Mouse (Mus musculus) urinary bladder, adult 18-20 months (tissue): ENCODE data around the gene Gm47955.
"Not testable (repeated sequence)": the region's sequence is repeated elsewhere in the genome, so short reads cannot be mapped to it uniquely, and the experiment has no call there.

Experiments
- DNase-seq, 2 experiments: peaks; one replicate each; pipeline ENCODE4 v3.0.0; 2022; ENCODE audit warnings: low spot score in 2 of 2, mixed read lengths in 2 of 2

The Gm47955 gene

DNA sequence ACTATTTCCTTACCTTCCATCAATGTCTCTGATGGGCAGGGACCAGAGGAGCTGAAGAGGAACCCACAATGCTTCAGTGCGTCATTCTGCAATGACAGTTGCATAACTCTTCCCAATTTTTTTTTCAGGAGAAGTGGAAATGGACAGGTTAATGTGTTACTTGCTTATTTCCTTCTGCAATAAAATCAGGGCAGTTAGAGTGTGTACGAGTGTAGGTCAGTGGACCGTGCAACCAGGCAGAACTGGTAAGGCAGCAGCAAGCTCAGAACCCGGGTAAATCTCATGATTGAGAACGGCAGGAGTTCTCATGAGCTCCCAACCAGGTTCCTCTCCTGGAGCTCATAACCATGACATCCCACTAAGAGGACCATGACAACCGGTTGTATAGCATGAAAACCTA is 32.0 kb downstream of the Gm47955 start:
- DNase-seq: no peak

GRCm38 (mm10) chr1:82993947-82994346 is 33.9 kb downstream of the Gm47955 start:
- DNase-seq: no peak

GRCm38 (mm10) chr1:83000306-83000705 is 40.2 kb downstream of the Gm47955 start, which contains the start of gene Gm47959:
Gene Gm47959 (plus strand): TSS chr1:83000548.
- DNase-seq: not testable (repeated sequence)

DNA sequence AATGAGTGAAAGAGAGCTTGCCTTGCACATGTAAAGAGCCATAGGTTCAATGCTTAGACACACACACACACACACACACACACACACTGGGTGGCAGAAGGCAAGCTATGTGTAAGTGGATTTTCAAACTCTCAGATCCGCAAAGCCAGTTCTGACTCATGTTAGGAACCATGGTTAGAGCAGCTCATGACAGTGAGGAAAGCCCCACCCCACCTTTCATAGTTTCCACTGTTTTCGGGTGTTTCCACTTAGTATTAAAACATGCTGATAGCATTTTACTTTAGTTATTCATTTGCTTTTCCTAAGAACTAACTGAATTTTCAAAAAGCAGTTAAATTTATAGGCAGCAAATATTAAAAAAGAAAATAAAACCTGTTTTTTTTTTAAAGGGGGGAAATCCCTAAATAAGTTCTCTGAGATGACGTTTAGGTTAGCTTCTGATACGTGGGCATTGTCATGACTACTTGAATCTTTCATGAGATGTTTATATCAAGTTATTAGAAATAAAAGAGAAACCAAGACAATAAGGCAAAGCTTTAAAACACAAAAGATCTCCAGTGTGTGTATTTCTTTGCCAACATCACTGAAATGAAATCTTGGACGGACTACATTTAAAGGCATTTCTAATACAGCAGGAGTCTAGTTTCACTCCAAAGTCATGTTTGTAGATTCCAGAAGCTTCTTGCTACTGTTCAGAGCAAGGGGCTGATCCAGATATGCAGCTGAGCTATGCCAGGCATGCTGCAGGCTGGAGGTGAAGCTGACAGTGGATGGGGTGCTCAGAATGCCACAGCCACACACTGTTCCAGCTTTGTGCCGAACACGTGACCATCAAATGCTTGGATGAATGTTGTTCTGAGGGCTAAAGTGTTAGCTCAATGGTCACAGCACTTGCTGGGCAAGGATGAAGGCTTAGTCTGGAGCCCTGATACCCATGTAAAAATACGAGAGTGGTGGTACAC is 46.4 kb downstream of the Gm47955 start:
- no peak for DNase-seq

DNA sequence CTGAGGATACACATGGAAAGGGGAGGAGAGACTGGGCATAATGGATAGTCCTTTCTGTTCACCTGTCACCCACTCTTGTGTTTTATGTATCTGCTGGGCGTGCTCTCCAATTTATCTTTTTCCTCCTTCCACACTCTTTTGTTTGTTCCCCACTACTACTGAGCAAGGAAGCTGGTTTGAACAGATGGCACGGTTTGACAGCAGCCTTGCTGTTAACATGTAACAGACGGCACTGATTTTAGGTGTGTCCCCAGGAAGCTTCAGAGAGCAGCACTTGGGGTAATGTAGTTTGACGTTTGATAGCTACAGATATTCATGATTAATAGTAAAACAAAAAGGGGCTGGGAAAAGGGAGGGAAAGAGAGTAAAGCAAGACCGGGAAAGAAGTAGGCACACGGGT is 47.4 kb downstream of the Gm47955 start:
- DNase-seq: no peak
